Mouse (Mus musculus) C3H10T1/2 (cell line): ENCODE results near the gene Pdcd1. TPM values are rescaled to one million over a fixed set of nuclear protein-coding genes. Genes with fewer than 3 reads are reported as not detected.

ENCODE experiments used
- polyA plus RNA-seq, 2 experiments: library from polyadenylated mRNA; unstranded; fragments of >200 nt; fragmentation: generic; extraction: Trizol; gene quantifications; one replicate each; pipeline ENCODE4 v1.2.1; 2012; ENCODE audit warnings: missing spikeins in 2 of 2

Pdcd1 gene
- not detected for polyA plus RNA-seq

GRCm38 (mm10) chr1:94052373-94052772 is at the start of gene Pdcd1:
Pdcd1 (minus strand) TSS chr1:94052553.

DNA sequence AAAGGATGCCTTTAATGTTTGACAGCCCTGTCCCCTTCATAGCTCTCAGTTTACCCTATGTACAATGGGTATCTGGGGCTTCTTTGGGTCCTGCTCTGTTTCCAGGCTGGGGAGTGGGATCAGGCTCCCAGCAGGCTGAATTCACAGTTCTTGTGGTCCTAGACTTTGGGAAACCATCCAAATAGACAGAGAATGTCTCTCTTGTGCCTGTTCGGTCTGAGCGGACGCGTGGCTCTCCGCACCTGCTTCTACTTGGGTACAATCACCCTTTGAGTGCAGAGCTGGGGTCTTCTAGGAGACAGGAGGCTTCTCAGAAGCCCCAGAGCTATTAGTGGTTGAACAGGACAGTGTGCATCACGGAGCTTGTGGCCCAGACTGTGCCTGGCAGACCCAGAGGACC is 32.2 kb downstream of the Pdcd1 start, which contains the start of gene Neu4:
TSS of gene Neu4 (plus strand) at position 301 of the 400 bp plus-strand sequence.

DNA sequence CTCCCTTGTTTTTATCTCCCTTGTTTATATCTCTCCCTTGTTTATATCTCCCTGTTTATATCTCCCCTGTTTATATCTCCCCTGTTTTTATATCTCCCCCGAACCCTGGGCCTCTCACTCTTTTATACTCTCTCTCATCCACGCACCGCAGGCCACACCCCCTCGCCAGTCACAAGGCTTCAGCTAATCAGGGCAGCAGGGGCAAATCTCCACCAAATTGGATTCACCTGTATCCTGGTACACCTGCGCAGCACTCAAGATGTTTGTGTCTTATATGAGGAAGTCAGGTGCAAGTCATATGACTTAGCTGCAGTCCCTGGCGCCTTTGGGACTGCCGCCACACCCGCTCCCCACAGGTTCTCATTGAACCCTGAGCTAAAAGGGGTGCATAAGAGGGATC is 62.1 kb downstream of the Pdcd1 start, which contains the start of gene Gal3st2c:
TSS of gene Gal3st2c (plus strand) at position 301 of the 400 bp plus-strand sequence.

Other genes starting within 250 kb of the Pdcd1 start
- gene Ing5, start 248.6 kb downstream of the Pdcd1 start, polyA plus RNA-seq: 1 to 10 TPM; 2.4 to 4.0 TPM
- gene D2hgdh, start 227.6 kb downstream of the Pdcd1 start, polyA plus RNA-seq: 10 to 100 TPM in 1 of 2 experiments, 1 to 10 TPM in 1; 4.5 to 13.5 TPM
- gene Gal3st2, start 191.2 kb downstream of the Pdcd1 start, polyA plus RNA-seq: not detected
- under 1 TPM in 1 of 2 experiments, not detected in 1; 0.06 TPM for gene Gal3st2b, start 134.2 kb downstream of the Pdcd1 start, polyA plus RNA-seq
- gene Gal3st2c, start 62.0 kb downstream of the Pdcd1 start, polyA plus RNA-seq: not detected
- gene Neu4, start 32.1 kb downstream of the Pdcd1 start, polyA plus RNA-seq: not detected